Mouse (Mus musculus) E14TG2a.4 (cell line): Measurements from ENCODE around the gene Slc22a6.

Experiments used
- CTCF ChIP-seq: conservative IDR thresholded peaks from 2 replicates; pipeline ENCODE4 v1.5.1; 2014; ENCODE audit warnings: low read length
- NANOG ChIP-seq: IDR thresholded peaks from 2 replicates; pipeline ENCODE4 v1.6.1; 2014; ENCODE audit warnings: borderline replicate concordance, low read length, mixed read lengths
- POU5F1 ChIP-seq: IDR thresholded peaks from 2 replicates; pipeline ENCODE4 v1.6.1; 2014; ENCODE audit warnings: low read length, borderline replicate concordance

DNA sequence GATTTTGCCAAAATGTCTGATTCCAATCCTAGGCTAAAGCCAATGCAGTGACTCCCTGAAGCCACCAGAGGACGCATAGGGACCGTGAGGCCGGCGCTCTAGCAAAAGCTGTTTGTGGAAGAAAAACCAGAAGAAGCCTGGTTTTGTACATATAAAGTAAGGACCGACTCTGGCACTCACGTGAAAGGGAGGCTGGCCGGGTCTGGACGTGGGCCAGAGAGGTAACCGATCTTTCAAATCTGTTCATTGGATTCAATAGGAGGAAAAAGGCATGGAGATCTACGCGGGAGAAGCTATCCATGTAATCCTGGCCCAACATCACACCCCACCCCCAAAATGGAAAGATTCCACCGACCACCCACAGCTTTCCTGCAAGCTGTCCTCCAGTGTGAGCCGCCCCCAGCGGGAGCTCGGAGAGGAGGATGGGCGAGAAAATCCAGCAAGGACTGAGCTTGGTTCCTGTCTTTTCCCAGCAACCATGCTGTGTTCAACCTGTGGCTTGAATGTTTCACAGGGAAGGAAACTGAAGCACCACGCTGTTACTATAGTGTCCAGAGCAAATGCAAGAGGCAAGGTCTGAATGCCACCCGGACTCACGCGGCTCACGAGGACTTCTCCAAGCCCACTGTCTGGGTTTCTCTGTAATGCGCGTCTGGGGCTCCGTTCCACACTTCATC, 39.4 kb upstream of the Slc22a6 start:
- peak; percentile 100 for TF ChIP-seq CTCF
- TF ChIP-seq NANOG: no peak
- no peak for TF ChIP-seq POU5F1
